Mouse (Mus musculus): ENCODE results near the gene Gpbar1.

The Gpbar1 gene

DNA sequence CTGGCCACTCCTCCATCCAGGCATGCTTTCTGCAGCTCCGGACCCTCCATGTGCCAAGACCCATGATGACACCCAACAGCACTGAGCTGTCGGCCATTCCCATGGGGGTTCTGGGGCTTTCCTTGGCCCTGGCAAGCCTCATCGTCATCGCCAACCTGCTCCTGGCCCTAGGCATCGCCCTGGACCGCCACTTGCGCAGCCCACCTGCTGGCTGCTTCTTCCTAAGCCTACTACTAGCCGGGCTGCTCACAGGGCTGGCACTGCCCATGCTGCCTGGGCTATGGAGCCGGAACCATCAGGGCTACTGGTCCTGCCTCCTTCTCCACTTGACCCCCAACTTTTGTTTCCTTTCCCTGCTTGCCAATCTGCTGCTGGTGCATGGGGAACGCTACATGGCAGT is at the start of gene Gpbar1:
TSS of gene Gpbar1 (plus strand) at position 13 of the 400 bp plus-strand sequence.
- DNase-seq (ENCODE audit: low read depth): no peak

DNA sequence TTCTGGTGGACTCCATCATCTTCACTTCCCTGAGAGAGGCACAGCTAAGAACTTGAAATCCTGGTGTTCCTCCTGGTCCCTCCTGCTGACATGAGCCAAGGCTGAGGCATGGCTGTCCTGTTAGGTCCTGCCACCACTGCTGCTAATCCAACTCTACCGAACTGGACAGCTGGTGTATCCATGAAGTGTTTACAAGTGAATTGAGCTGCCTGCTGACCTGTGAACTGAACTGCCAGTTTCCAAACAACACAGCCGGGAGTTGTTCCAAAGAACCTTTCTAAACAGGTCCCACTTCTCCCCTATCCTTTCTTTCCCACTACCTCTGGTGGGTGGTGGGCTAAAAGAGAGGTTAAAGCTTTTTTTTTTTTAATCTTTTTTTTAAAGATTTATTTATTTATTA is 48.4 kb upstream of the Gpbar1 start:
- DNase-seq (ENCODE audit: low read depth): no peak

DNA sequence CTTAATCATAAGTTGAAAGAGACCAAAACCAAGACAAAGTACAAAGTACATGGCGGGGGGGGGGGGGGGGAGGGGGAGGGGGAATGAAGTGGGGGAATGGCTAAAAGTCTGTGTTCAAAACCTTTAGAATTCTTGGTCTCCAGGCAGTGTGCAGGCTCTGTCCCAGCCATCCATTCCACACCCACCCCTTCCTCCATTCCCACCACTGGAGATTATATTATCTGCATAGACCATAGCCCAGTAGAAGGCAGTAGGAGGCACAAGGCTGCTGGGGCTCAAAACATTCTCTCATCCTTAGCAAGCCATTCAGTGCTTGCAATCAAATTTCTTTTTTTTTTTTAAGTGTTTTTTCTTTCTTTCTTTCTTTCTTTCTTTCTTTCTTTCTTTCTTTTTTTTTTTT is 47.4 kb upstream of the Gpbar1 start:
- no peak for DNase-seq (ENCODE audit: low read depth)

DNA sequence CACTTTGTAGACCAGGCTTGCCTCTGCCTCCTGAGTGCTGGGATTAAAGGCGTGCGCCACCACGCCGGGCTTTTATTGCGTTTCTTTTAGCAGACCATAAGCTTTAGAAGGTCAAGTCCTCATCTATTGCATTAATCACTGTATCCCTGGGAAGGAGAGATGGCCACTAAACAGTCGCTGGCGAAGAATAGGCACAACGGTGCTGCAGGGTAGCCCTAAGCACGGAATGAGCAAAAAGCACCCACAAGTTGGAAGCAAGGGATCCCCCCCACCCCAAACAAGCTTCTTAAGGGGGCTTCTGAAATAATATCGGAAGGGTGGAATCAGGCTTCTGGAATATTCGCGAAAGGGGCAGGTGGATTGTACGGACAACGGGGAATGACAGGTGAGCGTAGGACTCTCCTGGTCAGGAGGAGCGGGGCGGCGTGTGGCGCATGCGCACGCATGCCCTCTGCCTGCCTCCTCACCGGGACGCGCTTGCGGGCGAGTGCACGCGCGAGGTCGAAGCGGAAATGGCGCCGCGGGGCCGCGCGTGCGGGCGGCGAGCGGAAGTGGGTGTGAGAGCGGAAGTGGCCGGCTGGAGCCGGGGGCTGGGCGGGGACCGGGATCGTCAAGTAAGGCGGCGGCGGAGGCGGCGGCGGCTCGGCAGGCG is 42.3 kb upstream of the Gpbar1 start, which contains the start of gene Arpc2:
TSS of gene Arpc2 (plus strand) at position 147 of the 652 bp plus-strand sequence.
- DNase-seq (ENCODE audit: low read depth): peak; percentile 92

DNA sequence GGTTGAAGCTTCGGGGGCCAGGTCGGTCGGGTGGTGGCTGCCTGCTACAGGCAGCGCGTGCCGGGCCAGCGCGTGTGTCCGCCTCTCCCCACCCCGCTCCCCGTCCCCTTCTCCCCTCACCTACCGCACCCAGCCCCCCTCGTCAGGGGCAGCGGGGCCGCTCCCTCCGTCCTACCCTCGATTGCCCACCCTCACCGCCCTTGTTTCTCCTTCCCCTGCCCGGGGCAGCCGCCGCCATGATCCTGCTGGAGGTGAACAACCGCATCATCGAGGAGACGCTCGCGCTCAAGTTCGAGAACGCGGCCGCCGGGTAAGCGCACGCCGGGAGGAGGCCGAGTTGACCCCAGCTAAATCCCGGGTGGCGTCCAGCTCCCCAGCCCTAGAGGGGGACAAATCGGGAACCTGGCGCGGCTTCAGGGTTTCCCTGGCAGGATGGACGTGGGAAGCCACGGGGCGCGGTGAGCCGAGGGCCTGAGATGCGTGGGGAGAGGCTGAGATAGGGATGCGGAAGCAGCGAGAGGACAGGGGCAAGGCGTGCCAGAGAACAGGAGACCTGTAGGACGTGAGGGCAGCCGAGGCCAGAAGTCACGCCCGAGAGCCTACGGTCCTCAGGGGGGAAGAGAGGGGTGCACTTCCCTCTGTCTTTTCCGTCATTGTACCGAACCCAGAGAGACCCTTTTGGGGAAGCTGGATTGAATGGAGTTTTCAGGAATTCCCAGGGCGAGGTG is 41.6 kb upstream of the Gpbar1 start:
- DNase-seq (ENCODE audit: low read depth): no peak

DNA sequence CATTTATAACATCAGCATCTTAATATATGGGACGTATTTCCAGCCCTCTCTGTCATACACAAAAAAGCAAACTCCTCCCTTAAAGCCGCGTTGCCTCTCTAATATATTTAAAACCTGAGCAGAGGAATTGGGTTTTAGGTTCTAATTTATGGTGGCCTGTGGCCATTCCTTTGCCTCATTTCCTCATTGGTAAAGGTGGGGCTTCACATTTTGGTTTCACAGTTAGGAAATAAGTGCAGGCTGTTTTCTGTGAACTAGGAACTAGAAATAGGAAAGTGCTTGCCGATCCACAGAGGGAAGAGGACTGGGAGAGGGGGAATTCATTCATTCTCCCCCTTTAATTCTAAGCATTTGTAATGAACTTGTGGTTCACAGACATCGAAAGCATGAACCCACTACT is 40.7 kb upstream of the Gpbar1 start:
- no peak for DNase-seq (ENCODE audit: low read depth)

DNA sequence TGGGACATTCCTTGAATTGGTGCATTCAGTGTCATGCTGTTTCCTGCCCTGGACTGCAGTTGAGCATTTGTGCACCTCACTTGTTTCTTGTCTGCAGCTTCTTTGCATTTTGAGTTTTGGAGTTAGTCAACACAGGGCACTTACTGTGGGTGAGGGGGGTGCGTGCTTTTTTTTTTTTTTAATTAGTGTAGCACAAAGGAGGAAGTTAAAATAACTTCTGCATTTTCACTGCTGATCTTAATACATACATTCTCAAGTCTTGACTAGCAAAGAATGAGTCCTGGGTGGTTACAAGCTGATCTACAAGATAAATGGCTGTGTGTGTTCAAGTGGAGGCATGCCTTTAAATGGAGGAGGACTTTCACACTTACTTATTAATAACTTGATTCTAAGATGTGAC is 40.2 kb upstream of the Gpbar1 start:
- no peak for DNase-seq (ENCODE audit: low read depth)

DNA sequence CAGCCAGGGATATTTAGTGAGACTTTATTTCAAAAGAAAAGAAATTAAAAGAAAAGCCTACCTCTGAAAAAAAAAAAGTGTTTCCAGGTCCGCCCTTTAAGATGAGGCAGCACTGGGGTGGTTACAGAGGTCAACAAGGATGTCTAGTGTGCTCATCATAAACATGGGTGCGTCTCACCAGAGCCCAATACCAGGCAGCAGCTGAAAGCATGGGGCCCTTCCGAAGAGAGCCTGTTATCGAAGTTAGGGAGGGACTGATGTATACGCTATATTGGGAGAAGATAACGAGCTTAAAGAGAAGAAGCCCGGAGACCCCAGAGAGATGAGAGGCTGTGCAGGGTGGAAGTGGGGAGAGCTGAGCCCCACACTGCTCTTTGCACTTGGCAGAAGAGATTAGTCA is 39.2 kb upstream of the Gpbar1 start:
- no peak for DNase-seq (ENCODE audit: low read depth)

DNA sequence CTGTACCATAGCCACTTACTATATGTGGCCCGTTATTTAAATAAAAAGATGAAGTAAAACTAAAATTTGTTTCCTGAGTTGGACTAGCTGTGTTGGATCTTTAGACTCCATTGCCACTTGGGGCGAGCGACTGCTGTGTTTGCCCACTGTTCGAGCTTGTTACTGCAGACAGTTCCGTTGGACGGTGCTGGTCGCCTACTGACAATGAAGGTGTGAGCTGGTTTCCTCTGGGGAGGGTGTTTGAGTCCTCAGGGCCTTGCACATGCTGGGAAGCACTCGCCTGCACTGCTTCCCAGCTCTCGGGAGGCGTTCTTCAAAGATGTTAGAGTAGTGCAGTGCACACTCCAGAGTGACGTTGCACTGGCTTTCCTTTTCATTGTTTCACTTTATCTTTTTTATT is 38.7 kb upstream of the Gpbar1 start:
- no peak for DNase-seq (ENCODE audit: low read depth)

DNA sequence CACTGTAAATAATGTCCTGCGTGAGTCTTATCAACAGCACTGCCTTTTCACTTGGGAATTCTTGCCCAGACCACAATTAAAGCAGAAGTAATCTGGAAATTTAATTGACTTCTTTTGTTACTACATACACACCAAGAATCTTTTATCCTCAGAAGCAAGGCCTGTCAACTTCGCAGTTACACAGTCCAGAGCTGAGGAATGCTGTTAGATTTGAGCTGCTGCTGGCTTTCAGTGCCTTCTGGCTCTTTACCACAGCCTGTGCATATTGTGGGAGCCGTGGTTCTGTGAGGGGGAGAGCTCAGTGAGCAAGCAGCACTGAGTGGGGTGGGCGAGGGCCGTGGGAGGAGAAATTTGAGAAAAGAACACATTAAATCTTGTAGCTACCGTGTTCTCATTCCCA is 38.0 kb upstream of the Gpbar1 start:
- DNase-seq (ENCODE audit: low read depth): no peak

DNA sequence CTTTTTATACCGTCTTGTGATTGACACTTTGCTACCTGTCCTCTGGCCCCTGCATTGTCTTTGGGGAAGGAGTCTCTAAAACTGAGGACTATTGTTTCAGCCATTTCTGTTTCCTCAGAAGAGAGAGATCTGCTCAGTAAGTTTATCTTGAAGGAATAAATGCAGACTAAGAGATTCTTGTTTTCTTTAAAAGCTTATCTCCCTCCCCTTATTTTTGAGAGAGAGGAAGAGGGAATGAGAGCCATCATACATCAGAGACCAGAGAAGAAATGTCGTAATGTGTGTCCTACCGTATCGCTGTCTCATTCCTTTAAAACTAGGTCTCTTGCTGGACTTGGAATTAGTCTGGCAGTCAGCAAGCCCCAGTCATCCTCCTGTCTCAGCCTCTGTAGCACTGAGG is 37.5 kb upstream of the Gpbar1 start:
- no peak for DNase-seq (ENCODE audit: low read depth)

DNA sequence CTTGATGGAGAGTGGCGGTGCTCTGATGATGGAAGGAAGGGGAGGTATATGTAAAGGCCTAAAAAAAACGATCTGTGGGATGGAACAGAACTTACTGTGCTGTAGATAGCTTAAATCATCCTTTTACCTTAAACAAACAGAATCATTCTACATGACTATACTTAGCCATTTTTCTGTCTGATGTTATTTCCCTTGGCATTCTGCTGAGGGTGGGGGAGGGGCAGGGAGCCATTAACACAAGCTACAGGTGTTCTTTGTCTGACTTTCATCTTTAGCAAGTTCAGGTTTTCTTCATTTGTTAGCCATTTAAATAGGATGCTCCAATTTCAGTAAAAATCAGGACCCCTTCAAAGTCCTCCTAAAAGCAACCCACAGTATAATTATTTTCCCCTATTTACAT is 32.8 kb upstream of the Gpbar1 start:
- DNase-seq (ENCODE audit: low read depth): no peak

DNA sequence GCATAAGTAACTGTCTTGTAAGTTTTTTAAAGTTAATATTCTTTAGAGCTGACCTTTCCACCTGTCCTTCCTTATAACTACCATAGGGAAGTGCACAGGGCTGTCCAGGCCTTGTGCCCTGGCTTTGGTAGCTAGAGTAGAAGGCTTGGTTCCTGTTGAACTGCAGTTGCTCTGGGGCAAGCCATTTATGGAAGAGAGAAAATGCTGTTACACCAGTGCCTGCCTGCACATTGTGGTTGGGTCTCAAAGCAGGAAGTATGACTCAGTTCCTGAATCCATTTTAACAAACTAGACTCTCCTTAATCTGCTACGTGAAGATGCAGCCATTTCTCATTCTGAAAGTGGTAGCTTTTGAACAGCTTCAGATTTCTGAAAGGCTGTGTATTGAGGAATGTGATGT is 29.6 kb upstream of the Gpbar1 start:
- DNase-seq (ENCODE audit: low read depth): no peak

DNA sequence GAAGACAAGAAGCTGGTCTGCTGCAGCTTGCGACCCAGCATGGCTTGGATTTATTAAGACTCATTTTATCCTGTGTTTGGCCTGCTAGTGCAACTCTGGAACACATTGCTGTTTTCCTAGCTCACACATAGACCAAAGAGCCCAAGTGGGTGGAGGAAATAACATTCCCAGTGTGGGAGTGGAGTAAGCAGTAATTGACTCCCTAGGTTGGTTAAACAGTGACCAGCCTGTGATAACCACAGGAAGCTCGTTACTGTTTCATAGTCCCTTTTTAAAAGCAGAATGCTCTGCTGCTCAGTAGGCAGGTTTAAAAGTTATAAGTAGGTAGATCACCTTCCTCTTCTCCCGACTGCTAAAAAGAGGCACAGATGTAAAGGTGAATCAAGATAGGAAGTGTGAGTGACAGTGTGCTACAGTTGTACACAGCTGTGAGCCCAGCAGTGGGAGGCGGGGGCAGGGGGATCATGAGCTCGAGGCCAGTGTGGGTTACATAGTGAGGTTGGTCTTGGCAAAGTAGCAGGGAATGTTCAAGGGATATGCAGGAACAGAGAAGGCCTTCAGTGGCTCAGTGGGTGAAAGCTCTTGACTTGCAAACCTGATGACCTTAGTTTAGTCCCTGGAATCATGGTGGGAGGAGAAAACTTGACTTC is 28.9 kb upstream of the Gpbar1 start:
- no peak for DNase-seq (ENCODE audit: low read depth)

DNA sequence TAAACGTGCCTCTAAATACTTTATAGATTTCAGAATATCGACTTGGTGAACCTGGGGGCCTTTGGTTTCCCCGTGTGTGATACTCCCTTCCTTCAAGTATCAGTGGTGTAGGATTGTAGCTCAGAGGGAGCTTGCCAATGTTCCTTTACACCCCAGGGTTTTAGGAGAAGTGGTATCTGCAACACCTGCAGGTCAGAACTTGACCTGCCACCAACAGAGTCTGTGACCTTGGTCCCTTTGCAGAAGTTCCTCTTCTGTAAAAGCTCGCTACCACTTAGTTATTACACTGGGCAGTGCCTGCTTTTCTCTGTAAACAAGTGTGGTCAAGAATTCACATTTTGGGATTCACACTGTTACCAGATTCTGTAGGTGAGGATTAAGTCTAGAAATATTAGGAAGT is 28.3 kb upstream of the Gpbar1 start:
- DNase-seq (ENCODE audit: low read depth): no peak

DNA sequence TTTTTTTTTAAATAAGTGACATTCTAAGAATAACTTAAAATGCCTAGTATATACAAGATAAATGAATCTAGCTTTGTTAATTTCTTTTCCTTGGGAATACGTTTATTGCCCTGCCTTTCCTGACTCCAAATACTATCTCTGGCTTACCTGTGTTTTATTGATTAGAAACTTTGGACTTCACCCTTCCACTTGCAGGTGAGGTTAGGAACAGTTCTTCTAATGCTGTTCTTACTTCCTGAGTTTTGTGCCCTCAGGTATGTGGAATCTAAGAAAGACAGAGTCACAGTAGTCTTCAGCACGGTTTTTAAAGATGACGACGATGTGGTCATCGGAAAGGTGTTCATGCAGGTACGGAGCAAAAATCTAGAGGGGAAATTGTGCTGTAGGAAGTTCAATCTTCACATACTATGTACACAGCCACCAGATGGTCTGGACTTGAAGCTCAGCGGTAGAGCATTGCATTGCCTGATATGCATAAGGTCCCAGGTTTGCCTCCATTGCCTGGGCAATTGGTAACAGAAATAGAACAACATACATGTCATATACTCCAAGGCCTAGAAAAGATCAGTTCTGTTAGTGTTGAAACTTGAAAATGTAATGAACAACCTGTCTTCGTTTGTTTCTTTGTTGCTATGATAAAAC is 22.5 kb upstream of the Gpbar1 start:
- DNase-seq (ENCODE audit: low read depth): no peak

DNA sequence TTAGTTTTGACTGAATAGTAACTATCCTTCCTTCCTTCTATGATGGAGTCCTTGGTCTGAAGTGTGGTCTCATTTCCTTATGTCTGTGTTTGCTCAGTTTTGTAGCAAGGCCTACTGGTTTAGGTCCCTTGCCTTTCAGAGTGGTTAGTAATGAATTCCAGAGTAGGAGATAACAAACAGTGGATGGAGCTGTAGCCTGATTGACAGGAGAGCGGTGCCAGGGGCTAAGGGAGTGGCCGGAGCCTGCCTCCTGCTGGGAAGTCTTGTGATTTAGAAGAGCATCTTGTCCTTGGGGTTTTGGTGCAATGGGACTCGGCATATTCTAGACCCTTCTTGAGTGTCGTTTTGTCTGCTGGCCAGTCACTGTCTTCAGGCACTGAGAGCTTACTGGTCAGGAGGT is 21.6 kb upstream of the Gpbar1 start:
- no peak for DNase-seq (ENCODE audit: low read depth)

DNA sequence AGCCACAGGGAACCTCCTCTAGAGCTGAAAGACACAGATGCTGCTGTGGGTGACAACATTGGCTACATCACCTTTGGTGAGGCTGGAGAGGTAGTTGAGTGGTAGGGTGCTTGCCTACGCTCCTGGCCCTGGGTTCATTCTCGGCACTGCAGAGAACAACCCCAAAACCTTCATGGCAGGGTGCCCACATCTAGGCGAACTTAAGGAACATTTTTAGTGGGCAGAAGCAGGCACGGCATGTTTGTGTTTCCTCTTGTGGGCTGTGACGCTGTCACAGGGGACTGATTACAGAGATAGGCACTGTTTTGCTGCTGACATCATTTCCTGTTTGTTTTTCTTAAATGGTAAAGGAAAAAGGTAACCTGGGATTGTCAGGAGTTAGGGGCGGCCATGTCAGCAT is 15.8 kb upstream of the Gpbar1 start:
- DNase-seq (ENCODE audit: low read depth): no peak

DNA sequence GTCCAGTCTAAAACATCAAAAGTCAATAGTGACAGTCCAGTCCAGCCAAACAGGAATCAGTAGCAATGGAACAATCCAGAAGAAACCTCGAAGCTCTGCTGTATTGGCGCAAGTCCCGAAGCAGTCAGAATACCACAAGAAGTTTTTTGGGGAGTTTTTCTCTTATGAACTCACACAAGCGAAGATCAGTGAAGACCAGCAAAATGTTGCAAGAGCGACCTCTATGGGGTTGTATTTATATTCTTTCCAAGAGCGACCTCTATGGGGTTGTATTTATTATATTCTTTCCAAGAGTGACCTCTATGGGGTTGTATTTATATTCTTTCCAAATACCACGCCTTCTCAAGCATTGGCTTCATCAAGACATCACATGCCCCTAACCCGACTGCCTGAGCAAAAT is 9.6 kb upstream of the Gpbar1 start:
- DNase-seq (ENCODE audit: low read depth): no peak

DNA sequence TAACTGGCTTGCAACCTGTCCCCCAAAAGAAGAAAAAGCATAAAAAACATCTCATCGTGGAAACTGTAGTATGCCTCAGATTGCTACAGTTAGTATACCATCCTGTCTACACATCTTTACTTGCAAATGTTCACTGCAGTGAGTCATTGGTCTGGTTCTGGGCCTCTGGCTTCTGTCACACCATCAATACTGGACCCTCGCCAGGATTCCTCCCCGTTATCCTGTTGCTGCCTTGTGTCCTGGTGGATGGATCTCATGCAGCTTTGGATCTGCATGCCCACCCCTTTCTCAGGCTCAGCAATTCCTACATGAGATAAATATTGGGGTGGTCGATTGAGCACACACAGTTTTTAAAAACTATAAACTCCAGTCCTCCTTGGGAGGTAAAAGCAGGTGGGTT is 6.7 kb upstream of the Gpbar1 start:
- DNase-seq (ENCODE audit: low read depth): no peak

DNA sequence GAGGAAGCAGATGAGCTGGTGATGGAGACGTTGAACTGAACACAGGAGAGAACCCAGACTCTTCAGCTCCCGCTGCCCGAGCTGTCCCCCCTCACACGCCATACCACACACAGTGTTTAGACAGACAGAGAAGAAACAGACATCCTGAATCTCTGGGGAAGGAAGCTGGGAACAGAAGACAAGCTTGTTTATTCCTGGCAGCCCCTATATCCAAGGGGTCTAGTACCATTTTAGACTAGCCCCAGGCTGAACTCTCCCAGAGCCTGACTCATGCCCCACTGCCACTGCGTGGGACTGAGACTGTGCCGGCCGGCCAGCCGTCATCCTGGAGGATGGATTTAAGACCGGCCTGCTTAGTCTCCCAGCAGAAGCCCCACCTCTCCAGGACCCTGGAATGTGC is 3.3 kb upstream of the Gpbar1 start:
- no peak for DNase-seq (ENCODE audit: low read depth)

DNA sequence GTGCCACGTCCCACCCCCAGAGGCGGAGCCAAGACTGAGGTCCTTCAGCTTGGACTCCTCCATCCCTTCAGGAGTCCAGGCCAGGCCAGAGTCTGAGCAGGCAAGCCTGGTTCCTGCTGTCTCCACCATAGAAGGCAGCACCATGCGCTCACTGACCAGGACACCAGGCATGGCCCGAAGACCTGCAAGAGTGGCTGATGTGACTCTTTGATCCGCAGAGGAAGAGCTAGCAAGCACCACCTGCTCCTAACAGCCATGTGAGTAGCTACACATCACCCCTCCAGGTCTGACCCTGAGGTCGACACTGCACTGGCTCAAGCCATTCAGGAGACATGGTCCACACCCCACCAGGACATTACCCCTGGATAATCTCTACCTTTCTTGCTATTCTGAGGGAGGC is 1.3 kb upstream of the Gpbar1 start:
- no peak for DNase-seq (ENCODE audit: low read depth)
